Mouse (Mus musculus) Muller cell, postnatal 12 days (primary cell): ENCODE measurements around the gene Pcid2.

Experiments
- DNase-seq: peaks from one replicate; pipeline ENCODE4 v3.0.0-alpha.2; 2015; ENCODE audit errors: inconsistent ontology term

Gene Pcid2

DNA sequence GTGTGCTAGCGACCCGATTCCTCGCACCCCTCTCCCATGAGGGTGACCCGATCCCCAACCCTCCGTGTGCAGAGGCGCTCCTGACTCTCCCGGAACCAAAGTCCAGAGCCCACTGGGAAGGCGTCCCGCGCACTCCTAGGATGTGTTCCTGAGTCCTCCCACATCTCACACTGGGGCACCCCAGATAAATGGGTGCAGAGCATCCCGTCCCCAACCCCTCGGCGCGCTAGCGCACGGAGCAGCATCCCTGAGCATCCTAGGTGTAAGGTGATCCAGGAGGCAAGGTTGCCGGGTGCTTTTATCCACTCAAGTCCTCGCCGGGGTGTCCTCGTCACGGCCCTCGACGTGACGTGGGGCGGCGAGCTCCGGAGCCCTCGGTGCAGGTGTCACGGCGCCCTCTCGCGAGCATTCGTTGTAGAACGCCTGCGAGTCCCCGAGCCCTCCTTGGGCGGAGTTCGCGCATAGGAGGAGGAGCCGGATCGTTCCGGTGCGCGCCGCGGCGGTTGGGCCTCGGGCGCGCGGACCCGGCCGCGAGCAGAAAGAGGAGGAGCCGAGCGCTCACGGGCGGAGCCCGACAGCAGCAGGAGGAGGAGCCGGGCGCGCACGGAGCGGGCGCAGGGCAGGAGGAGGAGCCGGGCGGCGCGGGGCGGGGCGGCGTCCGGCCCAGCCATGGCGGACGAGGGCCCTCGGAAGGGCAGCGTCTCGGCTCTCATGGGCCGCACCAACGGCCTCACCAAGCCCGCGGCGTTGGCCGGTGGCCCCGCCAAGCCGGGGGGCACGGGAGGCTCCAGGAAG, at the start of gene Pcid2, which contains the start of gene Cul4a:
Pcid2 (minus strand) TSS at position 373 of the 795 bp plus-strand sequence.
Cul4a (plus strand) TSS at position 535 of the 795 bp plus-strand sequence.
- peak; percentile 99 for DNase-seq

DNA sequence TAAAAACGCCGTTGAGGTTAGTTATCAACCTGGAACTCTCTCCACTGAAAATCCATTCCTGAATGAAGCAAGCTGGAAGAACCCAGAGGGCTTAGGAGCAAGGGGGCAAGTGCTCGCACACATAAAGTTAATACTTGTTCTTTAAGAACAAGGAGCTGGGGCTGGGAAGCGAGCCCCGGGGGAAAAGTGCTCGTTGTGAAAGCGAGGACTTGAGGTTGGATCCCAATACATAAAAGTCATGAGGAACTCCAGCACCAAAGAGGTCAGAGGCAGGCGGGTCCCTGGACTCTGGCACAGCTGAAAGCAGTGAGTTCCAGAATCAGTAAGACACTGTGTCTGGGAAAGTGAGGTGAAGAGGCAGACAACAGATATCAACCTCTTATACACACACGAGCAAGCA, 48.8 kb upstream of the Pcid2 start:
- no peak for DNase-seq

DNA sequence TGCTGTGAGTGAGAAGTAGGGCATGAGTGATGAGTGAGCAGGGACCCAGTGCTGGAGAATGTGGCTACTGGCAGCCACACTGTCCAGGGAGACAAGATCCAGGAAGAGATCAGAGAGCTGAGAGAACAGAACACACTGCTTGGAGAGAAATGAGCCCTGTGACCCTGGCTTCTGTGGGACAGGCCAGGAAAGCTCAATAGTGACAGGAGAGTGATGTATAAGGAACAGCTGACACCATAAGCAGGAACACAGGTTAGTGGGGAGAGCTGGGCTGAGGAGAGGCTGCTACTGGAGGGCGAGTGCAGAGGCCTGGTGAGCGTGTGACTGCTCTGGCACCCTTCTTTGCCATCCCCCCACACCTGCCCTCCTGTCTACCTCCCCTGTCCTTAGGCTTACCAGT, 45.7 kb upstream of the Pcid2 start:
- no peak for DNase-seq

DNA sequence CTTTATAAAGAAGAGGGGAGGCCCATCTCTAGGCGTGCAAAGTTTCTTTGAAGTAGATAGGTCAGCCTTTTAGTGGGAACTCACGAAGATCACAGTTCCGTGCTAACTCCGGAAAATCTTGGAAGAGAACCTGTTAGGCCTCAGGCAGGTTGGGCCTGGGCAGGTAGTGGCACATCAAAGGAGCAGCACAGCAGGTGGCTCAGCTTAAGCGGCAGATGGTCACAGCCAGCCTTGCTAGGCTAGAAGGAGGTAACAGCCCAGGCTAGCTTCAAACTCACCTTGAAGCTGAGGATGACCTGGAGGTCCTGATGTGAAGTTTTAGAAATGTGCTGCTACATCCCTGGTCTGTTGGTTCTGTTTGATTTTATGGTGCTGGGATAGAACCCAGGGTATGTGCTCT, 44.6 kb upstream of the Pcid2 start:
- no peak for DNase-seq

DNA sequence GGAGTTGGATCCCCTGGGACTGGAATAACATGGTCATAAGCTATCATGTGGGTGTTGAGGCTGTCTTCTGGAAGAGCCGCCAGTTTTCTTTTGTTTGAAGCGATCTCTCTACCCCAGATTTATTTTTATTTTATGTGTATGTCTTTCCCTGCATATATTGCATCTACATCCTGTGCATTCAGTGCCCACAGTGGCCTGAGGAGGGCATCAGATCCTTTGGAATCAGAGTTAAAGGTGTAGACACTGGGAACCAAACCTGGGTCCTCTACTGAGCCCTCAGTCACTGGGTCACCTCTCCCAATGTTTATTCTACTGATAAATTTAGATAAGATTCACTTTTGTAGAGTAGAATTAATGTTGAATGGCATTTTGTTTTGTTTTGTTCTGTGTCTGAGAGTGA, 44.0 kb upstream of the Pcid2 start:
- DNase-seq, result no peak

DNA sequence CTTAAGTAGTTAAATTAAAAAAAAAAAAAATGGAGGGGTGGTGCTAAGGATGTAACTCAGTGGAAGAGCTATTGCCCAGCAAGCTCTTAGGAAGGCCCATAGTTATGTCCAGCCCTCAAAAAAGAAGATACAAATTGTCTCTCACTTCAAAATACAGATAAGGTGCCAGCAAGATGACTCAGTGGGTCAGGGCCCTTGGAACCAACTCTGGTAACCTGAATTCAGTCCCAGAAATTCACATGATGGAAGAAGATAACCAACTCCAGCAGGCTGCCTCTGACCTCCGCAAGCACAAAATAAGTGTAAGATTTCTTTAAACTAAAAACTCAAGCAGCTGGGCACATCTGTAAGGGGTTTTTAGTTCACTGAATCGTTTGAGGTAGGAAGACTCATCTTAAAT, 43.2 kb upstream of the Pcid2 start:
- DNase-seq, result no peak

DNA sequence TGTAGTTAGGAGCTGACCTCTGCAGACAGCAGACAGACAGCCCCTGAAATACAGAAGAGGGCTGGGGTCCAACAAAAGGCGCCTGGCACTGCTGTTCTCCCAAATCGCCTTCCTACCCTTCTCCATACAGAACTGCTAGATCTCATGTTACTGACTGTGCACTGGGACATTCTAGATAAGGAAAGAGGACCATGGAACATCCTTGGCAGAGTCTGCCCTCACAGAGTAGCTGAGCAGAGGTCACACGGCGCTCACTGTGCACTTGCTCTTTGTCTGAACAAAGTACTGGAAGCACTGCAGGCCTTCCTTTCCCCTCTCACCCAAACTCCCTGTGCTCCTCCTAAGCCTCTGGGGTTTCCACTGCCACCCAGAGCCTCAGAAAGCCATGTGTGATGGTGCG, 36.4 kb upstream of the Pcid2 start:
- DNase-seq, result no peak

DNA sequence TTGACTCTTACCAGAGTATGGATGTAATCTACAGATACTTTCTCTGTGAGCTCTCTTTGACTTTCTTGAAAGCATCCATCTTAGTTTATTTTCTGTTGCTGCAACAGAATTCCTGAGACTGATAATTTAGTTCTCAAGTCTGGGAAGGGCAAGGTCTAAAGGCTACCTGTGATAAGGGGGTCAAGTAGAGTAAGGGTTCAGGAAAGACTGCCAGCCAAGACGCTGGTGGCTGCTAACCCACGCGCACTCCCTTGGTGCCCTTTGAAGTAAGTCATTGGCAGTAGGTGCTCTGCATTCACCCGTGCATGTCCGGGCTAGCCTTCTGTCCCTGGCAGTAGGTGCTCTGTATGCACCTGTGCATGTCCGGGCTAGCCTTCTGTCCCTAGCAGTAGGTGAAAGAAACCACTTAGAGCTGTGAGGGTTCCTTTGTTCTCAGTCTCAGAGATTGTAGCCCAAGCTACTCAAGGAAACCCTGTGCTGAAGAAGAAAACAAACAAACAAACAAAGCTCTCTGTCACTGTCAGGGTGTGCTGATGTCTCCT, 34.5 kb upstream of the Pcid2 start:
- no peak for DNase-seq

DNA sequence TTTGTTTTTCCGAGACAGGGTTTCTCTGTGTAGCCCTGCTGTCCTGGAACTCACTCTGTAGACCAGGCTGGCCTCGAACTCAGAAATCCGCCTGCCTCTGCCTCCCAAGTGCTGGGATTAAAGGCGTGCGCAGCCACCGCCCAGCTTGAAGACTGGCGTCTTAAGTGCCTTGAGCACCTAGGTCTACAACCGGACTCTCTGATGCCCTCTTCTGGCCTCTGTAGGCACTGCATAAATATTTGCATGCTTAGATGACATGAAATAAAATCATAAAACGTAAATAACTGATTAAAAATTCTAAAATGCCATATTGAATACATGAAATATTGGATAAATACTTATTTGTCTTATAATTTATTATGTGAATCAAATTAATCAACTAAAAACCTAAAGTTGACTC, 27.0 kb upstream of the Pcid2 start:
- peak; percentile 11 for DNase-seq

DNA sequence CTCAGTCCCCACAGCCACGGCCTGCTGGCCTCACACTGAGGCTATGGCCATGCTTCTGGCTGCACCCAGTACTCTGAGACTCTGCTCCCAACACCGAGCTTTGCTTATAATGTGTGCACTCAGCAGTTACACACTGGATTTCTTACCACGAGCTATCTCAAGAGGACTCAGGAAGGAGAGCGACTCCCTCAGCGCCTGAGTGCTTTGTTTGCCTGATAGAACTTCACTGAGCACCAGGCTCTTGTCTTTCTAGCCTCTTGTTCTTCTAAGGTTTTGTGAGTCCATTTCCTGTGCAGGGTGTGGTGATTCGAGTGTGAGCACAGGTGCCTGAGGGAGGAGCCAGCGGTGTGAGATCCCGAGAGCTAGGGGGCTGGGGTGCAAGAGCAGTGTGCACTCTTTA, 19.6 kb upstream of the Pcid2 start:
- DNase-seq, result no peak

DNA sequence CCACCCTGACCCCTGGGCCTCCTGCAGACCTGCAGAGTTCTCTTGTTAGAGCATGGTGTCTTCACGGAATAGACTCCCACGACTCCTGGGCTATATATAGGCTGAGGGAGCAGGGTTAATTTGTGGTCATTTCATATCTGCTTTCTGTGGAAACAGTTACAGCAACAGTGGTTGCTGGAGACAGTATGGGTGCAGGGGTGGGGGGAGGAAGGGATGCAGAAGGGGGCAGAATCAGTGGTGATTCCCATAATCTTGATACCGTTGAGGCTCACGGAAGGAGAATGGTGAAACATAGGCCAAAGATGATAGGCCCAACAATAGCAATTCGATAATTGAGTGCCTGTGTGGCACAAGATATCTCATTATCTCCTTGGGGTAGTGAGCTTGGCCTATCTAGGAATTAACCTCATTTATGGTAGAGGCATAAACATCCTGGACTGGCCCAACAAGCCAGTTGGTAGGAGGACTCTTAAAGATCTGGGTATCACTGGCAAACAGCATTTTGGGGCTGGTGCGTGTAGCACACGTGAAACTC, 17.7 kb upstream of the Pcid2 start:
- no peak for DNase-seq

DNA sequence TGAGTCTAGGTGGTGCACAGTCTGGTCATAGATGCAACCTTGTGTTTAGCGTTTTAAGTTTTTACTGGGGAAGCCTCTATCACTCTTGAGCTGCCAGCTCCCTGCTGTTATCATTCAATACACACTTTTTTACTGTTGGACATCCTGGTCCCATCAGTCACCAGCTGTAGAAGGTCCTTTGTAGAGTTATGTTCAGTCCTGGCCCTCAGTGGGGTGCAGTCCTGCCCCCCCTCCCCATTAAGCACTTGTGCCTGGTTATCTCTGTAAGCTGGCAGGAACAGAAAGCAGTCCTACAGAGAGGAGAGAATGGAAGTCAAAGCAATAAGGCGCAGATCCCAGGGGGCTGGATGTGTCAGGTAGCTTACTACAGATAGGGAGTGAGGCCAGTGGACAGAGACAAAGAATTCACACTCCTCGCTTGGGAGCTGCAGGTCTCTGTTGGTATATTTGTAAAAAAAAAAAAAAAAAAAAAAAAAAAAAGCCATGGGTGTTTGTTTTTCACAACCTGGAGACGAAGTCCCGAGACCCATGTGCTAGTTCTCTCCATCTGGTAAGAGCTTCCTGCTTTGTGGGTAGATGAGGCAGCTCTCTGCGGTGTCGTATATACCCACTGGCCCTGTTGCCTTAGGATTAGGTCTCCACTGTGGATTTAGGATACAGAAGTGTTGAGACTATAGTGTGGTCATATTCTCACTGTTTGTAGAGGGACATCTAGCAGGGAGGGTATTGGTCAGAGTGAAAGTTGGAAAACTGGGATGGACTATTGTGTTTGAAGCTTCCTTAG, 15.8 kb upstream of the Pcid2 start:
- no peak for DNase-seq

DNA sequence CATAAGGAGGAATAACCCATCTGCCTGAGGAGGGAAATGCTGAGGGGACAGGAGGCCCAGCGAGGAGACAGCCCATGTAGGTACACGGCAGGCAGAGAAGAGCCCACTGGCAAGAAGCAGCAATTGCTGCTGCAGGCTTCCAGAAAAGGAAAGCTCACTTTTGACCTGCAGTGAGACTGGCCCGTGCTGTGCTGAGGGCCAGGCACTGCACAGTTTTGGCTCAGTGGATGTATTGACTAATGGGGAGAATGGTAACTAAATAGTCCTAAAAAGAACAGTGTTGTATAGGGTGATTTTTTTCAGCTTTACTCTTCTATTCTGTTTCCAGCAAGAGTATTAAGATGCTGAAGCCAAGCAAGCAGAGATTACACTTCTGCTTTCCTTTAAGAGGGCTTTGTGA, 13.3 kb upstream of the Pcid2 start:
- DNase-seq, result no peak

DNA sequence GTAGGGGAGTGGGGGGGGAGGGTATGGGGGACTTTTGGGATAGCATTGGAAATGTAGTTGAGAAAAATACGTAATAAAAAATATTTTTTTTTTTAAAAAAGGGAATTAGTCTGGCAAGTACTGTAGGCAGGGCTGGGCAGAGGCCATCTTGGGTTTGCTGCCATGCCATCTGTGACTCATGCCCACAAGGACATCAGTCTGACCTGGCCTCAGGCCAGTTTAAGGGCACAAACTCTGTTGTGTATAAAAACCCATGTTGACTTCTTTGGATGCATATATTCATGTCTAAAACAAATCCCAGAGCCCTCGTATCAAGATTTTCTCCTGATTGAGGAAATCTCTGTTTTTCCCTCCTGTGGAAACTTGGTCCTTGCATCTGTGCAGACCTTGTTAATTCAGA, 11.8 kb upstream of the Pcid2 start:
- DNase-seq, result no peak

DNA sequence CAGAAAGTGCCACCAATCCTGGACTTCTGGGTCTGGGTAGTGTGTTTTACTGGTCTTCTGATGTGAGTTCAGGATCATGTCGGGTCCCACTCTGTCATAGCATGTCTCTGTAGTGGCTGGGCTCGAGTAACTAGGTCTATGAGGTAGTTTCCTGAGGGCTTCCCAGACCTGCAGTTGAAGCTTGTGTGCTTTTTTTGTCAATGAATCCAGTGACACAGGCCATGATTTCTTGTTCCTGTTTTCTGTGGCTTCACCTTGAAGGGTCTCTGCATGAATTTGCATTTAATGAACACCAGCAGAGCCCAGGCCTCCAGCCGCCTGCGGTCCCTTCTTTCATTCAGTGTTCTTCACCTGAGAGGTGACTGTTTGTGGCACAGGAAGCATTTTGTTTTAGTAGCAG, 8.0 kb upstream of the Pcid2 start:
- DNase-seq, result no peak

DNA sequence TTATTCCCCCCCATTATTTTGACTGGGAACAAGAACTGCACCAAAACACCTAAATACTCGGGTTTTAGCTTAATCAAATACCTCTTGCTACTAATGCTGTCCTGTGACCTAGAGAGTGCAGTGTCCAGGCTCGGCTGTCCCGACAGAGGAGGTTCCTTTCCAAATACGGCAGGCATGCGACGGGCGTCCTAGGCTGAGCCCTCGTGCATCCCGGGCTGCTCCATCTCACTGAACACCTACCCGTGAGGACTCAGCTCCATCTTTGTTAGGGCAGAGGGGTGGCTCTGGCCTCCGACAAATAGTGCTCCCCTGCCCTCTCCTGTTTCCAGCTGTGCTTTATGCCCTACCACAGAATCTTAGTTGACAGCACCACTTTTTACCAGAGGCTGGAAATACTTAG, 6.7 kb upstream of the Pcid2 start:
- DNase-seq, result no peak

DNA sequence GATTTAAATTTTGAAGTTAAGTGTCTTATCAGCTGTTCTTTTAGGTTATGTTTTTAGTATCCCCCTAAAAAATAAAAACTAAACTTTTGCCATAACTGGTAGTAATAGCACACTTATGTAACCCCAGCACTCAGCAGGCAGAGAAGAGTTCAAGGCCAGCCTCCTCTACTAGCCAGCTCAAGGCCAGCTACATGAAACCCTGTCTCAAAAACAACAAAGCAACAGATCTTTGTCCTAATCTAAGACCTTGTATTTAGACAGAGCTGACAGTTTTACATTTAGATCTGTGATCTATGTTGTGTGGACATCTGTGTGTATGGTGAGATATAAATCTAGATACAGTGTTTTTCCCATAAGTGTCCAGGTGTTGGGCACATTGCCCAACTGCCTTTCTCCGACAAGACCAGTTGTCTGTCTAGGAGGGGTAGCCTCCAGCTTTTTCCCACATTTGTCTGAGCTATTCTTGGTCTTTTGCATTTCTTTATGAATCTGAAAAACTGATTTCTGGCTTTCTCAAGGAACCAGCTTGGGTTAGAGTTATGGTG, 4.2 kb upstream of the Pcid2 start:
- DNase-seq, result no peak

DNA sequence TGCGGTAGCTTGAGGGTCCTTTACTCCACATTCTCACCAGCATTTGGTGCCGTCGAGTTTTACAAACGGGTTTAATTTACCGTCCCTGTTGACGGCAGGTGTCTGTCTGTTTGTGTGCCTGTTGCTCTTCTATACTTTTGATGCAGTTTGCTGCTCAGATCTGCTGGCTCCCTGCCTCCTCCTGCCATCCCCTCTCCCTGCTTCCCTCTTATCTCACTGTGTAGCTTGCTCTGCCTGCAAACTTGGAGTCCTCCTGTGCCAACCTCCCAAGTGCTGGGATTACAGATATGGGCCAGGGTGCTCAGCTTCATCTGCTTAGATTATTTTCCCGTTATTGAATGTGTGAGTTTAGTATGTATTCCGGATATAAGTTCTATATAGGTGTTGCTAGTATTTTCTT, 3.7 kb upstream of the Pcid2 start:
- no peak for DNase-seq

DNA sequence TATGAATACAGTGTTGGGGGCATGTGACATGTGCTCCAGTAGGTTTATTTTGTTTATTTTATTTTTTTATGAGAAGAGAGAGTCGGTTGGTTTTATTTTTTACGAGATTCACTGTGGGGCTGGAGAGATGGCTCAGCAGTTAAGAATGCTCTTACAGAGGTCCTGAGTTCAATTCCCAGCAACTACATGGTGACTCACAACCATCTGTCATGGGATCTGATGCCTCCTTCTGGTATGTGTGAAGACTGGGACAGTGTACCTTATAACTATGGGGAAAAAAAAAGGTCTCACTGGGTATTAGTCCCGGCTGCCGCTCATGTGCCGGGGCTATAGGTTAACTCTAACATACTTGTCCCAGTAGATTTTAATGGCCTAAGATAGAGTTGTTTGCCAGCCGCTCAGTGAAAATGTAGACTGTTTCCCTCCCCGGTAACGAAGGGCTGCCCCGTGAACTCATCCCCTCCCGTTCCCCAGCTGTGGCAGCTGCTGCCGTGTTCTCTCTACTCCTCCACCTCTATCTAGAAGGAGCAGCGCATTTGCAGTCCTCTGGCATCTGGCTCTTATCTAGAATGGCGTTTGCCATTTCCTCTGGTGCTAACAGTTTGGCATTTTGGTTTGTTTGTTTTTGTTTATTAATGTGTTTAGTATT, 2.9 kb upstream of the Pcid2 start:
- DNase-seq, result no peak

DNA sequence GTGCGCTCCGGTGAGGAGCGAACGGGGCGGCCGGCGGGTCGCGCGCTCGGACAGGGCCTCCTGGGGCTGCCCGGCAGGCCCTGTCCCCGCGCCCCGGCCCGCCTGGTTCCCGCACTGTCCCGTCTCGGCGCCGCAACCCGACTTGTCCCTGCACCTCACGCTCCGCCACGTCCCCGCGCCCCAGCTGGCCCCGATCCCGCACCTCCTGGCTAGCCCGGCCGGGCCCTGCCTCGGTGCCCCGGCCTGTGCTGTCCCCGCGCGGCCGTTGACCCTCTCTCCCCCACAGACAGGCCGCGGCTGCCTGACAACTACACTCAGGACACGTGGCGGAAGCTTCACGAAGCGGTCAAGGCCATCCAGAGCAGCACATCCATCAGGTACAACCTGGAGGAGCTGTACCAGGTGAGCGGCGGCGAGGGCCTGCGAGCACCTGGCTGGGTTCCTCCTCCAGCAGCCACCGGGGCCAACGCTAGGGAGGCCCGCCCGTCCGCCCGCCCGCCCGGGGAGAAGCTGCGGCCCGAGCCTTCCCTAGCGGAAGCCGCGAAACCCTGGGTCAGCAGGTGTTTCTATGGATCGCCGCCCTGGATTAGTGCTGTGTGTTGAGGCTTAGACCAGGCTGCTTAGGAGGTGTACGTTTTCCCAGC, 771 bp upstream of the Pcid2 start:
- no peak for DNase-seq

DNA sequence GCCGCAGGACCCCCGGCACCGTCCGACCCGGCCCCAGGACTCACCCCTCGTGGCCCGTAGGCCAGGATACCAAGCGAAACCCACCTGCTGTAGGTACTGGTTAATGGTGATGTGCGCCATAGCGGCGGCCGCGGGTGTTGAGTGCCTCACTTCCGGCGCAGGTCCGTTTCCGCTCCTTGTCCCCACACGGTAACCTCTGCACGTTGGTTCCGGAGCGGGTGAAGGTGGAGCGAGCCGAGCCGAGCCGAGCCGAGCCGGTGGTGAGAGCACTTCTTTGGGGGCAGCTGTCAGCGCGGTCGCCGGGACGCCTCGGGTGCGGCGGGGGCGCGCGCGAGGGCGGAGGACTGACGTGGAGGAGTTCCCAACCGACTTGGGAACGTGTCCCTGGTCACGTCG, 570 bp downstream of the Pcid2 start:
- DNase-seq, result peak; percentile 95
